Mouse (Mus musculus): ENCODE results near the gene Atxn1. TPM values are rescaled to one million over a fixed set of nuclear protein-coding genes. Genes with fewer than 3 reads are reported as not detected.

The Atxn1 gene
- polyA plus RNA-seq, 1 experiment from 2014 or later, result 4.6 TPM

GRCm38 (mm10) chr13:45872041-45872746 is 92.6 kb downstream of the Atxn1 start:
- Histone ChIP-seq H3K27me3 (no peaks in the 10 kb centered on the region), H3K9me3 (no peaks in the 10 kb centered on the region), H3K36me3 (no peaks in the 10 kb centered on the region), H3K4me1 (no peaks in the 10 kb centered on the region), H3K4me3 (no peak overlapping the region), H3K27ac (no peak overlapping the region), H3K4me2 (replicated peaks) (0 out of 2 replicates have a peak overlapping the region, but pooled peaks have one; percentile 7), H3K9ac (no peak overlapping the region)
- 70% methylated on average over 14 of the region's 14 CpGs for WGBS
- ATAC-seq (ENCODE audit: insufficient number of reproducible peaks, insufficient read depth, low FRiP score, low TSS enrichment), result no peak

- Histone ChIP-seq H3K9ac (no peak overlapping the region), H3K4me3 (no peak overlapping the region), H3K4me2 (replicated peaks) (0 out of 2 replicates have a peak overlapping the region, but pooled peaks have one; percentile 7), H3K27ac (no peak overlapping the region), H3K27me3 (no peaks in the 10 kb centered on the region), H3K4me1 (no peaks in the 10 kb centered on the region), H3K36me3 (no peaks in the 10 kb centered on the region), H3K9me3 (no peaks in the 10 kb centered on the region)
- no peak for ATAC-seq (ENCODE audit: insufficient number of reproducible peaks, insufficient read depth, low FRiP score, low TSS enrichment)
- WGBS, result 25% methylated on average over 7 of the region's 7 CpGs
Observed at GRCm38 (mm10) chr13:45871554-45871953, 93.3 kb downstream of the Atxn1 start.

GRCm38 (mm10) chr13:45868886-45869285 is 95.9 kb downstream of the Atxn1 start:
- Histone ChIP-seq H3K27ac (no peak overlapping the region), H3K9ac (no peak overlapping the region), H3K4me1 (no peaks in the 10 kb centered on the region), H3K4me3 (no peak overlapping the region), H3K4me2 (replicated peaks) (no peak overlapping the region), H3K27me3 (no peaks in the 10 kb centered on the region), H3K9me3 (no peaks in the 10 kb centered on the region), H3K36me3 (no peaks in the 10 kb centered on the region)
- 70% methylated on average over 8 of the region's 8 CpGs for WGBS
- ATAC-seq (ENCODE audit: insufficient number of reproducible peaks, insufficient read depth, low FRiP score, low TSS enrichment), result no peak

GRCm38 (mm10) chr13:45867273-45867672 is 97.5 kb downstream of the Atxn1 start:
- Histone ChIP-seq H3K9ac (no peak overlapping the region), H3K27ac (no peak overlapping the region), H3K9me3 (no peaks in the 10 kb centered on the region), H3K4me1 (no peaks in the 10 kb centered on the region), H3K4me2 (replicated peaks) (no peak overlapping the region), H3K36me3 (no peaks in the 10 kb centered on the region), H3K4me3 (no peak overlapping the region), H3K27me3 (no peaks in the 10 kb centered on the region)
- WGBS, result 77% methylated on average over 14 of the region's 14 CpGs
- no peak for ATAC-seq (ENCODE audit: insufficient number of reproducible peaks, insufficient read depth, low FRiP score, low TSS enrichment)

- no peaks in the 10 kb centered on the region for H3K27me3 ChIP-seq
- H3K27ac ChIP-seq, result no peak overlapping the region
- no peak overlapping the region for H3K9ac ChIP-seq
- no peak overlapping the region for H3K4me3 ChIP-seq
- 88% methylated on average over 8 of the region's 8 CpGs for WGBS
- no peaks in the 10 kb centered on the region for H3K36me3 ChIP-seq
- no peak for ATAC-seq (ENCODE audit: insufficient number of reproducible peaks, insufficient read depth, low FRiP score, low TSS enrichment)
- H3K4me1 ChIP-seq, result no peaks in the 10 kb centered on the region
- no peak overlapping the region for H3K4me2 ChIP-seq (replicated peaks)
- no peaks in the 10 kb centered on the region for H3K9me3 ChIP-seq
Observed at GRCm38 (mm10) chr13:45866615-45867245, 98.1 kb downstream of the Atxn1 start.

- Histone ChIP-seq H3K4me1 (no peaks in the 10 kb centered on the region), H3K4me2 (replicated peaks) (no peak overlapping the region), H3K36me3 (no peaks in the 10 kb centered on the region), H3K27ac (no peak overlapping the region), H3K9ac (no peak overlapping the region), H3K4me3 (no peak overlapping the region), H3K27me3 (no peaks in the 10 kb centered on the region), H3K9me3 (no peaks in the 10 kb centered on the region)
- ATAC-seq (ENCODE audit: insufficient number of reproducible peaks, insufficient read depth, low FRiP score, low TSS enrichment), result no peak
- 91% methylated on average over 10 of the region's 10 CpGs for WGBS
Observed at GRCm38 (mm10) chr13:45865620-45866019, 99.2 kb downstream of the Atxn1 start.

- Histone ChIP-seq H3K4me1 (no peaks in the 10 kb centered on the region), H3K9ac (no peak overlapping the region), H3K27me3 (no peaks in the 10 kb centered on the region), H3K27ac (no peak overlapping the region), H3K36me3 (no peaks in the 10 kb centered on the region), H3K4me2 (replicated peaks) (no peak overlapping the region), H3K4me3 (no peak overlapping the region), H3K9me3 (no peaks in the 10 kb centered on the region)
- no peak for ATAC-seq (ENCODE audit: insufficient number of reproducible peaks, insufficient read depth, low FRiP score, low TSS enrichment)
- 79% methylated on average over 8 of the region's 8 CpGs for WGBS
Observed at GRCm38 (mm10) chr13:45863779-45864178, 101.0 kb downstream of the Atxn1 start.

GRCm38 (mm10) chr13:45861885-45862605 is 102.8 kb downstream of the Atxn1 start:
- no peaks in the 10 kb centered on the region for H3K4me1 ChIP-seq
- no peak overlapping the region for H3K27ac ChIP-seq
- no peak overlapping the region for H3K9ac ChIP-seq
- ATAC-seq (ENCODE audit: insufficient number of reproducible peaks, insufficient read depth, low FRiP score, low TSS enrichment), result no peak
- H3K4me2 ChIP-seq (replicated peaks), result no peak overlapping the region
- H3K9me3 ChIP-seq, result no peaks in the 10 kb centered on the region
- no peaks in the 10 kb centered on the region for H3K27me3 ChIP-seq
- 39% methylated on average over 13 of the region's 13 CpGs for WGBS
- H3K36me3 ChIP-seq, result no peaks in the 10 kb centered on the region
- H3K4me3 ChIP-seq, result no peak overlapping the region

GRCm38 (mm10) chr13:45861098-45861580 is 103.7 kb downstream of the Atxn1 start:
- Histone ChIP-seq H3K9me3 (no peaks in the 10 kb centered on the region), H3K36me3 (no peaks in the 10 kb centered on the region), H3K4me2 (replicated peaks) (no peak overlapping the region), H3K27ac (no peak overlapping the region), H3K9ac (no peak overlapping the region), H3K4me1 (no peaks in the 10 kb centered on the region), H3K4me3 (no peak overlapping the region), H3K27me3 (no peaks in the 10 kb centered on the region)
- WGBS, result 69% methylated on average over 10 of the region's 10 CpGs
- ATAC-seq (ENCODE audit: insufficient number of reproducible peaks, insufficient read depth, low FRiP score, low TSS enrichment), result no peak

GRCm38 (mm10) chr13:45859081-45859709 is 105.6 kb downstream of the Atxn1 start:
- Histone ChIP-seq H3K4me2 (replicated peaks) (no peak overlapping the region), H3K4me1 (no peaks in the 10 kb centered on the region), H3K9ac (no peak overlapping the region), H3K27ac (no peak overlapping the region), H3K27me3 (no peaks in the 10 kb centered on the region), H3K9me3 (no peaks in the 10 kb centered on the region), H3K36me3 (no peaks in the 10 kb centered on the region), H3K4me3 (no peak overlapping the region)
- ATAC-seq (ENCODE audit: insufficient number of reproducible peaks, insufficient read depth, low FRiP score, low TSS enrichment), result no peak
- WGBS, result 85% methylated on average over 12 of the region's 12 CpGs

- H3K27ac ChIP-seq, result no peak overlapping the region
- no peak for ATAC-seq (ENCODE audit: insufficient number of reproducible peaks, insufficient read depth, low FRiP score, low TSS enrichment)
- H3K4me1 ChIP-seq, result no peaks in the 10 kb centered on the region
- no peak overlapping the region for H3K4me3 ChIP-seq
- no peaks in the 10 kb centered on the region for H3K36me3 ChIP-seq
- H3K4me2 ChIP-seq (replicated peaks), result no peak overlapping the region
- WGBS, result 90% methylated on average over 8 of the region's 8 CpGs
- H3K9me3 ChIP-seq, result no peaks in the 10 kb centered on the region
- no peaks in the 10 kb centered on the region for H3K27me3 ChIP-seq
- no peak overlapping the region for H3K9ac ChIP-seq
Observed at GRCm38 (mm10) chr13:45857416-45857815, 107.4 kb downstream of the Atxn1 start.

Measured in embryonic facial prominence, embryonic 12.5 days (tissue).